Mouse (Mus musculus): ENCODE measurements around the gene Dnase1l3. TPM values are rescaled to one million over a fixed set of nuclear protein-coding genes. Genes with fewer than 3 reads are reported as not detected.

Gene Dnase1l3
- total RNA-seq, 4 experiments from 2014 or later = 0.07 TPM; not detected in 3

GRCm38 (mm10) chr14:7938809-7939784, 55.3 kb downstream of the Dnase1l3 start:
- DNase-seq (ENCODE audit: low spot score in 2 of 2) = no peak

DNA sequence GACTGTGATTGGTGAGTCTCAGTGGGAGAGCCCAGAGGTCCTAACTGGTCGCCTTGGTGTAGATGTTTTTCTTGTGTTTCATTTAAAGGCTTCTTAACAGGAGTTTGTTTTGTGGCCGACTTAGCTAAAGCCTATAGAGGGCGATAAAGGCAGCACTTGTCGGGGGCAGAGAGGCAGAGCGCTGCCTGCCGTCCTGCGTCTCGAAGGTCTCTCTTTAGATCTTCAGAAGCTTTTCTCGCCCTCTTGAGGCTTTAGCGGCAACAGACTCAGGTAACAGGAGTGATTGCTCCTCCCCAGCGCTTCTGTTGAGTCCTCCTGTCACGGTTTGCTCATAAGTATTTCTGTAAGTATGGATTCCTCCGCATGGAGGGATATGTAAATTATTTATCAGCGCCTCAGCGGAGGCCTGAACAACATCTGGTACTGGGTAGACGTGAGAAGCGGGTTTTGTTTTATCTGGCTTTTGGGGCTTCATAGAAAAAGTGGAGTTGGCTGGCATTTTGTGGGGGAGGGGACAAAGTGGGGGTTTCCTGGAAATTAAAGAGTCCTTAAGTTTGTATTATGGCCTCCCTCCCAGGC, 57.2 kb downstream of the Dnase1l3 start:
- DNase-seq (ENCODE audit: low spot score in 2 of 2) = no peak

DNA sequence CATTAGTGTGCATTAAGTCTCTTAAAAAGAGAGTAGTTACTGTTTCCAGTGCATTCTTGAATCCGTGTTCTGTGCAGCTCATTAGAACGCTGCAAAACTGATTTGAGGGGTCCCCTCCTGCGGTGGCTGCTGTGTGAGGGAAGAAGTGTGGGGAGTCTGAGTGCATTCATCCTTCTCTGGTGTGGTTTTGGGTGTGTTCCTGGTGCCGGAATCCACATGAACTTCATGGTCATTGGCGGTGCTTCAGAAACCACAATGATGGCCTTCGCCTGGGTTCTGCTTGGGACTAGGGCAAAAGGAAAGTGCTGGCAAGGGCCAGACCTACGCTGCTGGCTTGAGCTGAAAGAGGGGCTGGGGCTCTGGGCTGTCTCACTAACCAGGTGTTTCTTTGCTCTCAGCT, 60.2 kb downstream of the Dnase1l3 start:
- no peak for DNase-seq (ENCODE audit: low spot score in 2 of 2)

GRCm38 (mm10) chr14:7932151-7932550, 62.2 kb downstream of the Dnase1l3 start:
- DNase-seq (ENCODE audit: low spot score in 2 of 2) = no peak

DNA sequence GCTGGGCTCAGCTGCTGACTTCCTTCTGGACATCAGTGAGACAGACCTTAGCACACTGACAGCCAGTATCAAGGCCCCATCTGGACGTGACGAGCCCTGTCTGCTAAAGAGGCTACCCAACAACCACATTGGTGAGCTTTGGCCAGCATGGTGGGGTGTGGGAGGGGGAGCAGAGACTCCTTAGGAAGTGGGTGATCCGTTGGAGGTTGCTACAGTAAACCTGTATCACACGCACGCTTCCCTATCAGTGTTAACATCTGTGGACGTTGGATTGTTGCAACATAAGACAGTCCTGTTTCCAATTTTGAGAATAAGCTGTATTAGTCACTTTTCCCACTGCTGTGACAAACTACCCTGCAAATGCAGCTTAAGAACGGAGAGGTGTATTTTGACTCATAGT, 65.3 kb downstream of the Dnase1l3 start:
- DNase-seq (ENCODE audit: low spot score in 2 of 2) = no peak

DNA sequence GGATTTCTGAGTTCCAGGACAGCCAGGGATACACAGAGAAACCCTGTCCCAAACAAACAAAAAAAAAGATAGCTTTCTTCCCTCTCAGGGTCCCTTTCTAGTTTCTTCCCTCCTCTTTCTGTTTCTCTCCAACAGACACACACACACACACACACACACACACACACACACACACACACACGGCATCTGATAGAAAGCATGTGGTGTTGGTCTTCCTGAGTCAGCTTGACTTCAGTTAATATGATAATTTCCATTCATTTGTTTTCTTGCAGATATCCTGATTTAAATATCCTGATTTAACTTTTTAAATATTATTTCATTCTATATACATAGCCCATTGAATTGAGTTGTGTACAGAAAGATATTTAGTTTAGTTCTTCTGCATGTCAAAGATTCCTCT, 66.0 kb downstream of the Dnase1l3 start:
- DNase-seq (ENCODE audit: low spot score in 2 of 2) = no peak

- DNase-seq (ENCODE audit: low spot score in 2 of 2) = no peak
These were observed 70.7 kb downstream of the Dnase1l3 start for GRCm38 (mm10) chr14:7923635-7924034.

DNA sequence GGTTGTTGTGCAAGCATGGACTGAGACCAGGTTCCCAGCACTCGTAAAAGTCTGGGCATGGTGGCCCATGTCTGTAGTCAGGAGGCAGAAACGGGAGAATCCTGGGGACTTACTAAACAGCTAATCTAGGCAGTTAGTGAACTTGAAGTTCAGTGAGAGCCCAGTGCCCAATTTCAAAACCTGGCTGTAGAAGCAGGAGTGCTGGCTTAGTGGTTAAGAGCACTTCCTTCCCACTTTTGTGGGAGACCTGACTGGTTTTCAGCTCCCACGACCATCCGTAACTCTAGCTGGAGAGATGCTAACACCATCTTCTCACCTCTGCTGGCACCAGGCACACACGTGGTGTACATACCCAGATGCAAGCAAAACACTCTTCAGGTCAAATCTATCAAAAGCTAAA, 72.9 kb downstream of the Dnase1l3 start:
- no peak for DNase-seq (ENCODE audit: low spot score in 2 of 2)

- no peak for DNase-seq (ENCODE audit: low spot score in 2 of 2)
These were observed 74.5 kb downstream of the Dnase1l3 start for GRCm38 (mm10) chr14:7919921-7920320.

- no peak for DNase-seq (ENCODE audit: low spot score in 2 of 2)
These were observed 75.1 kb downstream of the Dnase1l3 start for GRCm38 (mm10) chr14:7919309-7919708.

DNA sequence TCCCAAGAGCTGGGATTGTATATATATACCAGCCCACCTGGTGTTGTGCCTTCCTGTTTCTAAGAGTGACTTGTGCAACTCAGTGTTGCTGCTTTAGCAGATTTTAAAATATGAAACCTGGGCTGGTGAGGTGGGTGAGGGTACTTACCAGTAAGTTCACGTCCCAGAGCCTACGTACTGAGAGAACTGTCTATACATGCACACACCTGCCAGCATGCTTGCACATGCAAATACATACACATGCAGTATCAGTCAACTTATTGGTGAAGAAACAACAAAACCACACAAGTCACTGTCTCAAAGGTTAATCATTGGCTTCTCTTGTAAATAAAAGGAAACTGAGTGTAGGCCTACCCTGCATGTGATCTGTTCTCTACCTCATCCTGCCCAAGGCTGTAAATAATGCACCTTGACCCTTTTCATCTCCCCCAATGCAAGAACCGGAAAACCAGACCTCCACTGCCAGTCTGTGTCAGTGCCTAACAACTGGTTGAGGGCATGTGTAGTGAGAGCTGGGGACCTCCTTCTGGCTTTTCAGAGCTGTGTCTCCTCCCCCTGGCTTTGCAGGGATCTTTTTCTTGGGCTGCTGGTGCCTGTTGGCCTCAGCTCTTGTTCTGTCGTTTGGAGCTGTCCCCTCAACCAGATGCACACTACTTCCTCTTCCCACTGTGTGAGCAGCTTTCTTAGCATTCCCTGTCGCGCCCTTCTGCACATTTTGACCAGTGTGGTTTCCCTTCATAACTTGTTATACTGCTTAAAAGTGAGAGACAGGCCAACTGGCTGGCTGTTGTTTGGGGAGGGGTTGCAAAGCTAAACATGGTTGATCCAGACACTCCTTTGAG, 76.0 kb downstream of the Dnase1l3 start:
- DNase-seq (ENCODE audit: low spot score in 2 of 2) = no peak

Other genes starting within 250 kb of the Dnase1l3 start
- gene Gm26661, start 203.0 kb downstream of the Dnase1l3 start, total RNA-seq (2022) = not detected
- 10 to 100 TPM; 27.6 to 79.3 (median 41.4) TPM for gene Flnb, start 176.6 kb downstream of the Dnase1l3 start, total RNA-seq (2022)
- under 1 TPM in 1 of 4 experiments, not detected in 3; 0.59 TPM for gene Gm45521, start 37.3 kb downstream of the Dnase1l3 start, total RNA-seq (2022)
- gene Abhd6, start 8.3 kb upstream of the Dnase1l3 start, total RNA-seq (2022) = 10 to 100 TPM; 55.1 to 60.3 (median 55.6) TPM
- 10 to 100 TPM; 25.1 to 31.7 (median 29.3) TPM for gene Rpp14, start 85.8 kb upstream of the Dnase1l3 start, total RNA-seq (2022)
- gene Pxk, start 103.6 kb upstream of the Dnase1l3 start, total RNA-seq (2022) = 10 to 100 TPM; 32.5 to 32.8 (median 32.7) TPM
- gene Pdhb, start 178.5 kb upstream of the Dnase1l3 start, total RNA-seq (2022) = 100 to 1,000 TPM; 153 to 174 (median 160) TPM
- 10 to 100 TPM; 34.4 to 40.6 (median 39.0) TPM for gene Kctd6, start 219.6 kb upstream of the Dnase1l3 start, total RNA-seq (2022)